In the genomic region with DNA sequence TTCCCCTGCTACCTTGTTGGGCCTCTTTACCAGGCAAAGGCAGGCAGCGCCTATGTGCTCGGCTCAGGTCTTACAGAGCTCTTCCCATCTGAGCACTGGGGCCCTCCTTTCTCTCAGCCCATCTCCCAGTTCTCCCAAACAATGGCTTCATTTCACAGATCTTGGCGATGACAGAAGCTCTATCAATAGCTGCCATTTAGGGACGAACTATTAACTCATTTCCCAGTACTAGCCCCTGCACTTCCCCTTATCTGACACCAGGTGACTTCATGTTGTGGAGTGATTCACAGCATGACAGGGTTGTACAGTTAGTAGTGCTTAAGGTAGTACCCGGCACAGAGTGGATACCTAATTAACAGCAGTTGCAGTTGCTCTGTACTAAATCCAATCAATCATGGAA, we compare ENCODE assay signal across 8 mouse cellular contexts. TPM values are rescaled to one million over a fixed set of nuclear protein-coding genes. Genes with fewer than 3 reads are reported as not detected.
DNase-seq lines count a peak whose midpoint lies in the region; ATAC-seq and TF ChIP-seq lines count a peak whose summit lies in the region.

A gene (minus strand): TSS at position 56 of the 400 bp plus-strand sequence.

- H3K4me1 ChIP-seq in heart, embryonic 15.5 days (replicated peaks), result peaks cover 23% of the 10 kb centered on the region
- H3K4me1 ChIP-seq in MEL (ENCODE audit: control insufficient read depth in 1 of 2, insufficient read depth in 2 of 2, low read length in 2 of 2), result peaks cover 14 to 23% of the 10 kb centered on the region in 2 experiments
- H3K4me1 ChIP-seq in heart, embryonic 16.5 days (ENCODE audit: control insufficient read depth, insufficient read depth, low read length), result peaks cover 20% of the 10 kb centered on the region
- H3K4me1 ChIP-seq in liver, postnatal 0 days (ENCODE audit: insufficient read depth), result peaks cover 21% of the 10 kb centered on the region

- no peak for DNase-seq in heart, postnatal 25 days (ENCODE audit: low spot score)
- peak; percentile 80 for DNase-seq in MEL (ENCODE audit: low read depth, low spot score)
- DNase-seq in liver, postnatal 0 days, result no peak
- no peak for DNase-seq in yolk sac, embryonic 10.5 days (ENCODE audit: low spot score)
- DNase-seq in embryo, embryonic 10 days (ENCODE audit: low spot score), result no peak

- no peaks in the 10 kb centered on the region; the same call in 1 of the 2 replicates for H3K79me2 ChIP-seq in MEL (ENCODE audit: control insufficient read depth, insufficient read depth, low read length, poor library complexity)

- TF ChIP-seq RAD21 in MEL (IDR thresholded peaks at IDR 0.05; ENCODE audit: low read depth, low read length), result no peak; the same call in 1 of the 2 replicates

- intact Hi-C loops in heart, postnatal 25 days (cut with DNase I), result loop anchor here (1.0 kb wide), 1 partner anchor 15 kb away; no protein-coding TSS in a partner anchor

- H3K9ac ChIP-seq in heart, embryonic 15.5 days, result peak within 1 kb of the TSS; percentile 75; the same call in 1 of the 2 replicates
- peak within 1 kb of the TSS; percentile 83 for H3K9ac ChIP-seq in MEL (ENCODE audit: control insufficient read depth, low read depth, low read length, poor library complexity, severe bottlenecking)
- H3K9ac ChIP-seq in heart, embryonic 16.5 days (ENCODE audit: low read length), result peak within 1 kb of the TSS; percentile 86
- no peak within 1 kb of the TSS; the same call in none of the 2 replicates for H3K9ac ChIP-seq in liver, postnatal 0 days (replicated peaks)

- ATAC-seq in heart, embryonic 15.5 days (replicated peaks; ENCODE audit: insufficient number of reproducible peaks, insufficient read depth, low FRiP score, low read depth), result no peak
- no peak for ATAC-seq in heart, embryonic 16.5 days (replicated peaks; ENCODE audit: extremely low read depth, insufficient read depth, low FRiP score)
- no peak for ATAC-seq in liver, postnatal 0 days
- ATAC-seq in CD4-positive, CD25-positive, alpha-beta regulatory T cell, adult 4 months, result no peak

- H3K4me3 ChIP-seq in heart, embryonic 15.5 days, result peak within 1 kb of the TSS; percentile 65
- peak within 1 kb of the TSS; percentile 73 to 90 for H3K4me3 ChIP-seq in MEL (ENCODE audit: control insufficient read depth in 1 of 2, insufficient read depth in 1 of 2, low read depth in 2 of 2, low read length in 2 of 2)
- H3K4me3 ChIP-seq in heart, embryonic 16.5 days (ENCODE audit: low read length), result peak within 1 kb of the TSS; percentile 69
- peak within 1 kb of the TSS; percentile 66 for H3K4me3 ChIP-seq in liver, postnatal 0 days (ENCODE audit: low read depth, low read length)

- TF ChIP-seq POLR2A in MEL (IDR thresholded peaks at IDR 0.05; ENCODE audit: control insufficient read depth in 1 of 2, insufficient read depth in 1 of 2, low read depth in 1 of 2, low read length in 2 of 2, poor library complexity in 1 of 2), result no peak

- 49% methylated on average over 5 of the region's 5 CpGs for WGBS in heart, embryonic 15.5 days
- WGBS in heart, embryonic 16.5 days, result 38% methylated on average over 5 of the region's 5 CpGs
- WGBS in liver, postnatal 0 days (ENCODE audit: insufficient replicate concordance), result 67% methylated on average over 5 of the region's 5 CpGs

- no peaks in the 10 kb centered on the region for H3K36me3 ChIP-seq in heart, embryonic 15.5 days
- peaks cover 0 to 19% of the 10 kb centered on the region in 2 experiments; a peak in 2 of 4 replicates for H3K36me3 ChIP-seq in MEL (ENCODE audit: control insufficient read depth in 1 of 2, insufficient read depth in 2 of 2, low read length in 2 of 2)
- H3K36me3 ChIP-seq in heart, embryonic 16.5 days (ENCODE audit: control insufficient read depth, insufficient read depth), result no peaks in the 10 kb centered on the region
- no peaks in the 10 kb centered on the region for H3K36me3 ChIP-seq in liver, postnatal 0 days (replicated peaks; ENCODE audit: insufficient read depth, low read length)

- peak; percentile 53 to 56; a peak in 1 of 4 replicates for TF ChIP-seq EP300 in MEL (IDR thresholded peaks at IDR 0.05; ENCODE audit: low read depth in 1 of 2, low read length in 2 of 2)
- no peak for TF ChIP-seq EP300 in liver, postnatal 0 days (IDR thresholded peaks at IDR 0.05; ENCODE audit: low read depth)

- peak within 1 kb of the TSS; percentile 89 for H3K27ac ChIP-seq in heart, embryonic 15.5 days
- H3K27ac ChIP-seq in MEL (ENCODE audit: control insufficient read depth, low read depth, low read length), result peak within 1 kb of the TSS; percentile 29
- H3K27ac ChIP-seq in heart, embryonic 16.5 days (ENCODE audit: low read length), result peak within 1 kb of the TSS; percentile 38; the same call in 1 of the 2 replicates
- H3K27ac ChIP-seq in liver, postnatal 0 days (ENCODE audit: low read depth), result peak within 1 kb of the TSS; percentile 14; the same call in 1 of the 2 replicates

- H3K27me3 ChIP-seq in heart, embryonic 15.5 days, result no peaks in the 10 kb centered on the region
- H3K27me3 ChIP-seq in MEL (ENCODE audit: control insufficient read depth in 1 of 2, insufficient read depth in 2 of 2, low read length in 2 of 2), result no peaks in the 10 kb centered on the region
- H3K27me3 ChIP-seq in heart, embryonic 16.5 days (ENCODE audit: control insufficient read depth, insufficient read depth, low read length), result no peaks in the 10 kb centered on the region
- peaks cover 3% of the 10 kb centered on the region; the same call in 1 of the 2 replicates for H3K27me3 ChIP-seq in liver, postnatal 0 days (ENCODE audit: insufficient read depth, low read length)

- peak in 2 of 3 experiments; percentile 32 to 64; a peak in 4 of 6 replicates for TF ChIP-seq CTCF in MEL (IDR thresholded peaks at IDR 0.05 in 2 of 3, conservative IDR thresholded peaks at IDR 0.05 in 1 of 3; ENCODE audit: control insufficient read depth in 1 of 3, insufficient read depth in 1 of 3, low read depth in 2 of 3, low read length in 3 of 3, poor library complexity in 1 of 3, severe bottlenecking in 1 of 3)
- peak; percentile 59 for TF ChIP-seq CTCF in liver, postnatal 0 days (IDR thresholded peaks at IDR 0.05; ENCODE audit: low read depth)

- peak within 1 kb of the TSS; percentile 91 for H3K4me2 ChIP-seq in heart, embryonic 15.5 days
- peak within 1 kb of the TSS; percentile 87 for H3K4me2 ChIP-seq in heart, embryonic 16.5 days (ENCODE audit: low read depth, low read length)
- H3K4me2 ChIP-seq in liver, postnatal 0 days (ENCODE audit: low read depth, low read length), result peak within 1 kb of the TSS; percentile 86

- no peaks in the 10 kb centered on the region for H3K9me3 ChIP-seq in heart, embryonic 15.5 days (replicated peaks)
- no peaks in the 10 kb centered on the region for H3K9me3 ChIP-seq in MEL (replicated peaks; ENCODE audit: insufficient read depth, low read length)
- no peaks in the 10 kb centered on the region for H3K9me3 ChIP-seq in heart, embryonic 16.5 days (replicated peaks; ENCODE audit: control insufficient read depth, low read length)
- no peaks in the 10 kb centered on the region for H3K9me3 ChIP-seq in liver, postnatal 0 days (ENCODE audit: low read length)

TF ChIP-seq in MEL, 35 proteins besides CTCF, POLR2A, EP300 and RAD21 (continues in another document):
- TF ChIP-seq MYC (IDR thresholded peaks at IDR 0.05; ENCODE audit: low read depth, low read length), result no peak
- no peak for TF ChIP-seq UBTF (IDR thresholded peaks at IDR 0.05; ENCODE audit: borderline replicate concordance, insufficient read depth, low read depth, low read length)
- peak; percentile 50; the same call in 1 of the 2 replicates for TF ChIP-seq SIN3A (IDR thresholded peaks at IDR 0.05; ENCODE audit: low read length)
- TF ChIP-seq MAZ (IDR thresholded peaks at IDR 0.05; ENCODE audit: low read depth, low read length), result 0 out of 2 replicates have a peak, but pooled peaks have one; percentile 38
- peak; percentile 38; the same call in 1 of the 2 replicates for TF ChIP-seq GATA1 (IDR thresholded peaks at IDR 0.05; ENCODE audit: low read depth, low read length)
- 0 out of 2 replicates have a peak, but pooled peaks have one; percentile 61 for TF ChIP-seq MXI1 (IDR thresholded peaks at IDR 0.05; ENCODE audit: low read depth, low read length)
- peak; percentile 61; the same call in 1 of the 2 replicates for TF ChIP-seq ETS1 (IDR thresholded peaks at IDR 0.05; ENCODE audit: low read depth, low read length)
- peak; percentile 31; the same call in 1 of the 2 replicates for TF ChIP-seq ELF1 (IDR thresholded peaks at IDR 0.05; ENCODE audit: low read depth, low read length)
- no peak for TF ChIP-seq POLR2AphosphoS2 (IDR thresholded peaks at IDR 0.05; ENCODE audit: low read length)
- TF ChIP-seq USF1 (IDR thresholded peaks at IDR 0.05; ENCODE audit: low read depth, low read length), result peak; percentile 64
- TF ChIP-seq SMC3 (IDR thresholded peaks at IDR 0.05; ENCODE audit: low read depth, low read length), result peak; percentile 23
- no peak for TF ChIP-seq NELFE (IDR thresholded peaks at IDR 0.05; ENCODE audit: low read depth, low read length)
- TF ChIP-seq RCOR1 (IDR thresholded peaks at IDR 0.05; ENCODE audit: low read depth, low read length), result 0 out of 2 replicates have a peak, but pooled peaks have one; percentile 23
- TF ChIP-seq TAL1 (IDR thresholded peaks at IDR 0.05; ENCODE audit: low read length), result no peak
- no peak for TF ChIP-seq GABPA (IDR thresholded peaks at IDR 0.05; ENCODE audit: low read depth, low read length)
- no peak for TF ChIP-seq ZKSCAN1 (IDR thresholded peaks at IDR 0.05; ENCODE audit: low read depth, low read length)
- TF ChIP-seq MAX (IDR thresholded peaks at IDR 0.05; ENCODE audit: low read length), result 0 out of 2 replicates have a peak, but pooled peaks have one; percentile 23
- 0 out of 2 replicates have a peak, but pooled peaks have one; percentile 57 for TF ChIP-seq TBP (IDR thresholded peaks at IDR 0.05; ENCODE audit: low read depth, low read length)
- no peak for TF ChIP-seq KAT2A (conservative IDR thresholded peaks at IDR 0.05; ENCODE audit: low read depth, low read length)
- peak; percentile 46; the same call in 1 of the 2 replicates for TF ChIP-seq TCF12 (IDR thresholded peaks at IDR 0.05; ENCODE audit: low read depth, low read length)
- TF ChIP-seq USF2 (IDR thresholded peaks at IDR 0.05; ENCODE audit: borderline replicate concordance in 1 of 2, insufficient read depth in 1 of 2, low read depth in 1 of 2, low read length in 2 of 2), result no peak

RNA-seq across cellular contexts. Expression of the gene that starts here (rescaled TPM):
- polyA plus RNA-seq in heart, embryonic 15.5 days (2015; fragmentation: Nextera tagmentation; extraction: Ambion mirVana), result 1.7 and 2.0 TPM in 2 replicates
- total RNA-seq in heart, postnatal 25 days (2021), result under 1 TPM; 0.75 to 0.84 TPM
- 0.10 and 0.19 TPM in 2 replicates for total RNA-seq in MEL (2012; rRNA removed)
- polyA plus RNA-seq in MEL (2012; ENCODE audit: insufficient read depth in 1 of 2, insufficient read length in 2 of 2, low read depth in 1 of 2, low replicate concordance in 2 of 2, missing spikeins in 1 of 2), result under 1 TPM in 1 of 2 experiments, not detected in 1; 0.32 TPM
- polyA plus RNA-seq in heart, embryonic 16.5 days (2015; fragmentation: Nextera tagmentation; extraction: Ambion mirVana), result 1.4 and 1.8 TPM in 2 replicates
- polyA plus RNA-seq in liver, postnatal 0 days (2015; fragmentation: Nextera tagmentation; extraction: Ambion mirVana), result 0.21 and 0.40 TPM in 2 replicates
- not detected for polyA plus RNA-seq in CD4-positive, CD25-positive, alpha-beta regulatory T cell, adult 4 months (2017; shearing (Covaris generic))

Comparison
In these comparisons a context has a peak if more than half of its experiments do, and no peak if none do; other contexts are left out.
1. Peak in DNase-seq, H3K4me3 ChIP-seq, H3K27ac ChIP-seq and H3K9ac ChIP-seq in MEL; RNA of the gene not detected or under 1 TPM.
2. H3K27ac ChIP-seq: peak in every context shown above with its lines; median percentile 89 in heart, embryonic 15.5 days; 38 in heart, embryonic 16.5 days; 29 in MEL; 14 in liver, postnatal 0 days.